Mouse (Mus musculus) limb, embryonic 13.5 days (tissue): ENCODE results near the gene Wdr59. TPM values are rescaled to one million over a fixed set of nuclear protein-coding genes. Genes with fewer than 3 reads are reported as not detected.
A peak's percentile ranks its signal among the peaks of the same experiment; 100 is the strongest.

ENCODE experiments used
- ATAC-seq: fragments of 200-750 bp; cut with Nextera tagmentation; 2 replicates; pipeline ENCODE4 v1.8.0; 2017; ENCODE audit warnings: low read depth, moderate number of reproducible peaks, moderate TSS enrichment; ENCODE audit not compliant: low FRiP score
- H3K27ac ChIP-seq: fragments of 300-500 bp; sonication (generic); 2 replicates; pipeline ENCODE4 v1.5.1; 2015; ENCODE audit warnings: inconsistent platforms, mild to moderate bottlenecking, moderate library complexity
- H3K27me3 ChIP-seq: fragments of 300-500 bp; sonication (generic); 2 replicates; pipeline ENCODE4 v1.6.1; 2015; ENCODE audit warnings: mild to moderate bottlenecking, inconsistent platforms
- H3K36me3 ChIP-seq: fragments of 300-500 bp; sonication (generic); 2 replicates; pipeline ENCODE4 v1.6.1; 2015; ENCODE audit warnings: inconsistent platforms, mild to moderate bottlenecking, moderate library complexity
- H3K4me1 ChIP-seq: fragments of 300-500 bp; sonication (generic); 2 replicates; pipeline ENCODE4 v1.6.1; 2015; ENCODE audit warnings: inconsistent platforms
- H3K4me2 ChIP-seq: fragments of 300-500 bp; sonication (generic); replicated peaks from 2 replicates; pipeline ENCODE4 v1.6.1; 2015; ENCODE audit warnings: inconsistent platforms, mild to moderate bottlenecking, moderate library complexity
- H3K4me3 ChIP-seq: fragments of 300-500 bp; sonication (generic); 2 replicates; pipeline ENCODE4 v1.5.1; 2015; ENCODE audit warnings: moderate library complexity, mild to moderate bottlenecking, inconsistent platforms
- H3K9ac ChIP-seq: fragments of 300-500 bp; sonication (generic); 2 replicates; pipeline ENCODE4 v1.6.1; 2015; ENCODE audit warnings: mild to moderate bottlenecking, inconsistent platforms
- H3K9me3 ChIP-seq: fragments of 300-500 bp; sonication (generic); 2 replicates; pipeline ENCODE4 v1.6.1; 2016; ENCODE audit warnings: inconsistent platforms
- WGBS: fragments of 180-500 bp; shearing (Covaris S2); methylation state at CpG from one replicate; pipeline ENCODE4 v1.1.7; 2015; 5-methylcytosine and 5-hydroxymethylcytosine counted together
- polyA plus RNA-seq: library from polyadenylated mRNA; unstranded; fragments of >200 nt; fragmentation: Nextera tagmentation; extraction: Ambion mirVana; gene quantifications from 2 replicates; pipeline ENCODE4 v1.2.1, GENCODE M21; 2015

Wdr59 gene
- polyA plus RNA-seq, result 7.9 and 8.5 TPM in 2 replicates

DNA sequence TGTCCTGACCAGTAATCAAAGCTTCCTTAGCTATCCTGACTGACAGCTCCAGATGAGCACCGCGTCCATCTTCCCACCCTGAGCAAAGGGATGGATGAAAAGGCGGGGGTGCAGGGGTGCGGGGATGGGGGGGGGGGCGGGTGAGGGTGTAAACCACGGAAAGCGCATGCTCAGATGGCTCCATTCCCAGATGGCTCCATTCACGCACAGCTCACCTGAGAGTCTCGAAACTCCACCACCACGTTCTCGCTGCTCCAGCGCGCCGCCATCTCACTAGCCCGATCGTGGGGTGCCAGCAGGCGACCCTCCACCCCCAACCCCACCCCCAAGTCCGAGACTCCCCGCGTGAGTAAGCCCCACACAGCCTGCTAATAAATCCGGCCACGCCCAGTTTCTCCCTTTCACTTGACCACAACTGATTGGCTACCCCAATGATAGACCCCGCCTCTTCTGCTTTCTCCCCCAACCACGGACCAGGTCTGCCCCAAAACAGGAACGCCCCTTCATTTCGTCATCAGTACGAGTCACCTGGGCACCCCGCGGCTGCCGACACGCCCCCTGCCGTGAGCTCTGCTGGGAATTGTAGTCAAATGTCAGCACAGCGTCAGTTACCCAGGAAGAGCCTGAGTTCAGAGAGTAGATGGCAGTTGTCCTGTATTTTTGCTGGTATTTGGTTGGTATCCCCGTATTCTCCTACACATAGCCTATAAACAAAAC, at the start of gene Wdr59:
Wdr59 (minus strand) TSS at position 380 of the 717 bp plus-strand sequence.
- WGBS, result under 1% methylated on average over 34 of the region's 34 CpGs
- Histone ChIP-seq H3K36me3 (no peaks in the 10 kb centered on the region), H3K4me1 (peaks cover 8% of the 10 kb centered on the region), H3K4me2 (peak within 1 kb of the TSS; percentile 74), H3K9me3 (no peaks in the 10 kb centered on the region), H3K9ac (peak within 1 kb of the TSS; percentile 70), H3K27ac (no peak within 1 kb of the TSS), H3K27me3 (no peaks in the 10 kb centered on the region), H3K4me3 (peak within 1 kb of the TSS; percentile 65)
- ATAC-seq, result peak; percentile 99

DNA sequence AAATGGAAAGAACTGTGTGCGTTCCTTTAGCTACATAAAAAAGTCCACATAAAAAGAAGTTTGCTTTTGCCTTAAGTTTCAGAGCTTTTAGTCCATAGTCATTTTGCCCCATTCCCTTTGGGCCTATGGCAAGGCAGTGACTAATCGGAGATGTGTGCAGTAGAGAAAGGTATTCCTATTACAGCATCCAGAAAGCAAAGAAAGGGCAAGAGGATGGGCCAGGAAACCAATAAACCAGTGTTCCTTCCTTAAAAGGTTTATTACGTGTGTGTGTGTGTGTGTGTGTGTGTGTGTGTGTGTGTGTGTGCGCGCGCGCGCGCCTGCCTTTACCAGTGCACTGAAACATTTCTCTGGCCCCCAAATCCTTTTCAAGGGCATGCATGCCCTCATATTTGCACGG, 49.8 kb upstream of the Wdr59 start:
- H3K4me2 ChIP-seq, result no peak overlapping the region
- no peaks in the 10 kb centered on the region for H3K27me3 ChIP-seq
- no peak overlapping the region for H3K9ac ChIP-seq
- H3K4me3 ChIP-seq, result no peak overlapping the region
- H3K36me3 ChIP-seq, result no peaks in the 10 kb centered on the region; the same call in 1 of the 2 replicates
- 75% methylated on average over 10 of the region's 10 CpGs for WGBS
- ATAC-seq, result peak; percentile 36; the same call in 1 of the 2 replicates
- peaks cover 35% of the 10 kb centered on the region for H3K4me1 ChIP-seq
- no peak overlapping the region for H3K27ac ChIP-seq
- no peaks in the 10 kb centered on the region for H3K9me3 ChIP-seq

DNA sequence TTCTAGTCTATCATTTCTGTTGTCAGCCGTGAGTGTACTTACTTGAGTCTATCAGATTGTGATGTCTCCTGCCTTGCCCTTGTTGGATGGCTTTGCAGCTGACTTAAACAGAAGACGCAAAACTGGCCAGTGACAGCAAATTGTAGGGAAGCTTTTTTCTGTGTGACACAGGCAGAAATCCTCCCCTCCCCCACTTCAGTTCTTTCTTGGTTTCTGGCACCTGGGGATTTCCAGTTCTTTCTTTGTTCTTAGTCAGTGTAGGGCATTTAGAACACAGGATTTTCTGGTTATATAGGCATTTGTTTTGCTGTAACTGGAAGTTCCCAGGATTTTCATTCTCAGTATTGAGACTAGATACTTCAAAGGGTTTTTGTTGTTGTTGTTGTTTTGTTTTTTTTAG, 48.5 kb upstream of the Wdr59 start:
- Histone ChIP-seq H3K27ac (no peak overlapping the region), H3K9me3 (no peaks in the 10 kb centered on the region), H3K36me3 (no peaks in the 10 kb centered on the region), H3K9ac (no peak overlapping the region), H3K4me3 (no peak overlapping the region), H3K4me1 (peaks cover 44% of the 10 kb centered on the region), H3K27me3 (no peaks in the 10 kb centered on the region), H3K4me2 (no peak overlapping the region)
- ATAC-seq, result no peak
- WGBS, result 82% methylated on average over 2 of the region's 2 CpGs

DNA sequence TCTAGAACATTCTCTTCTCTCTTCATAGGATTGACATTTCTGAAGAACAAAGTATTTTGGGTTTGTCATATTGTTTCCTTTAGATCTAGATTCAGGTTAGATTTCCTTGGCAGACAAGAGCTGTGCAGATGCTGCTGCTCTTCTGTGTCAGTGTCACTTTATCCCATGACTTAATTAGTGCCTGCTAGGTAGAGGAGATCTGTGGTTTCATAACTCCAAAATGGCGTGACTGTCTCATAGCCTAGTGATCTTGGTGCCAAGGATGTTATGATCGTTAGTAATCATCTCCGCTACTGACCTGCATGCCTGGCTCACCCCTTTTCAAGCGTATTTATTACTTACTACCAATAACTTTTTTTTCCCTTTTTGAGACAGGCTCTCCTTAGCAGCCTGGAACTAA, 48.0 kb upstream of the Wdr59 start:
- Histone ChIP-seq H3K27me3 (no peaks in the 10 kb centered on the region), H3K4me3 (no peak overlapping the region), H3K9me3 (no peaks in the 10 kb centered on the region), H3K4me1 (peaks cover 49% of the 10 kb centered on the region), H3K36me3 (no peaks in the 10 kb centered on the region), H3K4me2 (no peak overlapping the region), H3K27ac (no peak overlapping the region), H3K9ac (no peak overlapping the region)
- ATAC-seq, result no peak
- 86% methylated on average over 4 of the region's 4 CpGs for WGBS

DNA sequence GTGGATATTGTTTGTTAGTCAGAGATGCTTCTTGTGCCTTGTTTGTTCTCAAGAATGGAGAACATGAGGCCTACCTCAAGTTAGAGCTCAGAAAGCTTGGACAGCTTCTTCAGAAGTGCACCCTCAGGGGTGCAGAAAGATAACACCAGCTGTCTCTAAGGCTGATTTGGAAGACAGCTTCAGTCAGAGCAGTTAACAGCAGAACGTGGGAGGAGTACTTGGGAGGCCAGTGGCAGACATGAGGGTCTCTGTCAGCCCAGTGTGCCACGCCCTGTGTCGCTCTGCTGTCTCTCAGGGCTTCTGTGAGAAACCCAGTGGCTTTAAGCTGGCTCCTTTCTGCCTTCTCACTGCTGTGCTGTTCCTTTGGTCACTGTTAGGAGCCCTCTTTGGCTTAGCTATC, 46.1 kb upstream of the Wdr59 start:
- no peak for ATAC-seq
- Histone ChIP-seq H3K36me3 (no peaks in the 10 kb centered on the region), H3K9ac (no peak overlapping the region), H3K27me3 (no peaks in the 10 kb centered on the region), H3K4me1 (peaks cover 43% of the 10 kb centered on the region), H3K4me3 (no peak overlapping the region), H3K4me2 (no peak overlapping the region), H3K27ac (no peak overlapping the region), H3K9me3 (no peaks in the 10 kb centered on the region)
- whole genome bisulfite sequencing, result 55% methylated on average over 3 of the region's 3 CpGs

DNA sequence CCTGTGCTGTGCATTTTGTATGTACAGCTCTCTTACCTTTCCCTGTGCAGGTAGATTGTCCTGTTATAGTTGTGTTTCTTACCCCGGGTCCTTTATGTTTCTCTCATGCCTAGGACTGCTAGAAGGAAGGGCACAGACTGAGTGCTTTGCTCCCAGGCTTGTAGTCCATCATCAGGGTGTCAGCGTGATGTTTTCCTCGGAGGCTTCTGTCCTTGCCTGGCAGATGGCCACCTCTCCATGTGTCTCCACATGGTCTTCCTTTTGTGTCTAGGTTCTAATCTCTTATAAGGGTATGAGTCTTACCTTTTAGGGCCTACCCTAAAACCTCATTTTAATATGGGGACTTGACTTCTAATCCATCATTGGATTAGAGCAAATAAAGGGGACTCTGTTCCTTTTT, 45.7 kb upstream of the Wdr59 start:
- no peak overlapping the region for H3K4me3 ChIP-seq
- H3K27ac ChIP-seq, result no peak overlapping the region
- no peak overlapping the region for H3K9ac ChIP-seq
- ATAC-seq, result no peak
- H3K9me3 ChIP-seq, result no peaks in the 10 kb centered on the region
- peaks cover 43% of the 10 kb centered on the region for H3K4me1 ChIP-seq
- no peaks in the 10 kb centered on the region for H3K27me3 ChIP-seq
- no peak overlapping the region for H3K4me2 ChIP-seq
- 49% methylated on average over 3 of the region's 3 CpGs for WGBS
- no peaks in the 10 kb centered on the region for H3K36me3 ChIP-seq

DNA sequence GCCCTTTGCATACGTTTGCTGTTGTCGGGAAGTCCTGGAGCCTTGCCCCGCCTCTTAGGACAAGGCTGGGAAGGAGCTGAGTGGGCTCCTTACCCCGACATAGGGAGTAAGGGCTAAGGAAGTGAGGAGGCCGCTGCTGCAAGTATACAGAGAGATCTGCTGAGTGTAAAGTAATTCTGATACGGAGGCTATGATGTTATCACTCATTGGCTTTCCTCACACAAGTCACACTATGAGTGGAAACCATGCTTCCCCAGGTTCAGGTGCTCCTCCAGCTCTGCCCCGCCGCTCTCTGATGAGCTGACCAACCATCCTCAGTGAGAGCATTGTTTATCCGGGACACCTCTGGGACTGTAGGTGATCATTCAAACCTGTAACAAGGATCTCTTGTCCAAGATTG, 44.4 kb upstream of the Wdr59 start:
- Histone ChIP-seq H3K9ac (no peak overlapping the region), H3K36me3 (no peaks in the 10 kb centered on the region; the same call in 1 of the 2 replicates), H3K4me2 (no peak overlapping the region), H3K27me3 (no peaks in the 10 kb centered on the region), H3K4me3 (no peak overlapping the region), H3K9me3 (no peaks in the 10 kb centered on the region), H3K4me1 (peaks cover 35% of the 10 kb centered on the region), H3K27ac (no peak overlapping the region)
- 67% methylated on average over 9 of the region's 9 CpGs for WGBS
- ATAC-seq, result no peak

DNA sequence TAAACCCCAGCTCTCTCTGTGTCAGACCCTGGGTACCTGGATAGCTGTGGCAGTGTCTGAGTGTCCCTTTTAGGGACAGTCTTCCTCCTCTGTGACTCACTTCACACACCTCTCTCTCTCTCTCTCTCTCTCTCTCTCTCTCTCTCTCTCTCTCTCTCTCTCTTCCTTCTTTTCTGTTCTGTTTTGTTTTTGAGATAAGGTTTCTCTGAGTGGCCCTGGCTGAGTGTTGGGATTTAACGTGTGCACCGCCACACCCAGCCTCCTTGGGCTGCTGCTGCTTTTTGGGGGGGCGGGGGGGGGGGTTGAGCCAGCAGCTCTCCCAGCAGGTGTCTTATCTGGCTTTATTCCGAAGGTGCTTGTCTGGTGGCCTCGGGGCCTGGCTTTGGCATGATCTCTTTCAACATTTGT, 43.9 kb upstream of the Wdr59 start:
- Histone ChIP-seq H3K36me3 (no peaks in the 10 kb centered on the region; the same call in 1 of the 2 replicates), H3K9me3 (no peaks in the 10 kb centered on the region), H3K27ac (no peak overlapping the region), H3K4me1 (peaks cover 35% of the 10 kb centered on the region), H3K4me2 (no peak overlapping the region), H3K27me3 (no peaks in the 10 kb centered on the region), H3K9ac (no peak overlapping the region), H3K4me3 (no peak overlapping the region)
- WGBS, result 33% methylated on average over 5 of the region's 5 CpGs
- no peak for ATAC-seq

DNA sequence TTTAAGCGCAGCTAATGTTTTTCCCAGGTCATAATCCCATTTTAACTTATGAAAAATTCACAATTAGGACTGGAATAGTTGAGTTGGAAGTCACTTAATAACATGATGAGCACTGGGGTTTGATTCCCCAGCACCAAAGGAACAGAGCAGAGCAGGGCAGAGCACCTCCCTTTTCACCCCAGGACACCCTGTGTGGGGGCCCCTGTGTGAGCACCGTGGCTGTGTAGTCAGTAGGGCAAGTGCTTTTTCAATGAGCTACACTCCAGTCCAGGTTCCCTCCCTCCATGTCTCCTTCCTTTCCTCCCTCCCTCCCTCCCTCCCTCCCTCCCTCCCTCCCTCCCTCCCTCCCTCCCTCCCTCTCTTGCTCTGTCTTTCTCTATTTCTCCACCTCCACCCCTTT, 42.2 kb upstream of the Wdr59 start:
- Histone ChIP-seq H3K9ac (no peak overlapping the region), H3K27me3 (no peaks in the 10 kb centered on the region), H3K4me2 (no peak overlapping the region), H3K36me3 (no peaks in the 10 kb centered on the region; the same call in 1 of the 2 replicates), H3K27ac (no peak overlapping the region), H3K4me1 (peaks cover 38% of the 10 kb centered on the region), H3K9me3 (no peaks in the 10 kb centered on the region), H3K4me3 (no peak overlapping the region)
- WGBS, result 86% methylated on average over 2 of the region's 2 CpGs
- ATAC-seq, result no peak

DNA sequence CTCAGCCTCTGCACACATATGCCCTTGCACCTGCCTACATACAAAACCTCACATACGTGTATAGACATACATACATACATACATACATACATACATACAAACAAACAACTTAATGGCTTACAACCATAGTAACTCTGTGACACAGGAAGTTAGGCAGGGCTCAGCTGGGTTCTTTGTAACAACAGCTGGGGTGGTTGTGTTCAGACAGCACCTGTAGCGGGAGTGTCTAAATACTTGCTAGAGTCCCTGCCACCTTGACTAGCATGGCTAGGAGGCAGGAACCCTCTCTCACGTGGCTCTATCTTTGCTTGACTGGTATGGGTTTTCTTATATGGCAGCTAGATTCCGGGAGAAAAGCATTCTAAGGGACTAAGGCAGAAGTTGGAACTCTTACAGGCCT, 41.8 kb upstream of the Wdr59 start:
- no peaks in the 10 kb centered on the region for H3K9me3 ChIP-seq
- 91% methylated on average over 4 of the region's 4 CpGs for WGBS
- no peak overlapping the region for H3K4me2 ChIP-seq
- no peak overlapping the region for H3K4me3 ChIP-seq
- H3K36me3 ChIP-seq, result no peaks in the 10 kb centered on the region; the same call in 1 of the 2 replicates
- peaks cover 40% of the 10 kb centered on the region for H3K4me1 ChIP-seq
- no peak for ATAC-seq
- no peaks in the 10 kb centered on the region for H3K27me3 ChIP-seq
- no peak overlapping the region for H3K9ac ChIP-seq
- H3K27ac ChIP-seq, result no peak overlapping the region

DNA sequence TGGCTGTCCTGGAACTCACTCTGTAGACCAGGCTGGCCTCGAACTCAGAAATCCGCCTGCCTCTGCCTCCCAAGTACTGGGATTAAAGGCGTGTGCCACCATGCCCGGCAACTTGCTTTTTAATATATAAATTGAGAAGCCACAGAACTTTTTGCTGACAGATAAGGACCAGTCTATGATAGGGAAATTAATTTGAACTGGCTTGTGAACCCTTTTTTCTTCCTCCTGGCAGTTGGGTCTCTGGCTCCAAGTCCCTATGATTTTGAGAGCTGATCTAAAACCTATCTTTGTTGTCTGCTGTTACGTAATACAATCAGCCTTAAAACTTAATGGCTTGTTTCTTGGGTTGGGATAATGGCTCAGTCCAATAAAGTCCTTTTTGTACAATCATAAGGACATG, 41.2 kb upstream of the Wdr59 start:
- Histone ChIP-seq H3K27me3 (no peaks in the 10 kb centered on the region), H3K36me3 (no peaks in the 10 kb centered on the region; the same call in 1 of the 2 replicates), H3K4me2 (no peak overlapping the region), H3K27ac (no peak overlapping the region), H3K9me3 (no peaks in the 10 kb centered on the region), H3K4me3 (no peak overlapping the region), H3K9ac (no peak overlapping the region), H3K4me1 (peaks cover 40% of the 10 kb centered on the region)
- WGBS, result 99% methylated on average over 5 of the region's 5 CpGs
- ATAC-seq, result no peak

DNA sequence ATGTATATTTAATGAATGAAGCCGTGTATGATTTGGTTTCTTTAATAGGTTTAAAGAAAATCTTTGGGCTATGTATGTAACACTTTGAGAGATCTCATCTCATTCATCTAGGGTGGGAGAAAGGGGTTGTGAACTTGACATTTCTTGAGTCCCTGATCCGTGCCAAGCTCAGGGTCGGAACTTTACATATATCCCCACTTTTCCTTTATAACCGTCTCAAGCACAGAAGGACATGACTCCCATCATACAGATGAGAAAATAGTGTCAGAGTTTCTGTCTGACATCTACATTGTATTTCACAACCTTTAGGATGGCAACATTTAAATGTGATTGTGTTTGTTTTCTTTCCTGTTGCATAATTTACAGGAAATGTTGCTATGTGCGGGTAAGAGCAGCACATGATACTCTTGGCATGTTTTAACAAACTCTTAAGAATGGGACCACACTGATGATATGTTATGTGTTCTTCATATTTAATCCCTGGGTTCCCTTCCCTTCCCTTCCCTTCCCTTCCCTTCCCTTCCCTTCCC, 40.4 kb upstream of the Wdr59 start:
- H3K9me3 ChIP-seq, result no peaks in the 10 kb centered on the region
- no peak overlapping the region for H3K4me3 ChIP-seq
- no peak overlapping the region for H3K9ac ChIP-seq
- WGBS, result 93% methylated on average over 5 of the region's 5 CpGs
- no peak overlapping the region for H3K4me2 ChIP-seq
- H3K4me1 ChIP-seq, result peaks cover 38% of the 10 kb centered on the region
- ATAC-seq, result no peak
- no peak overlapping the region for H3K27ac ChIP-seq
- H3K36me3 ChIP-seq, result no peaks in the 10 kb centered on the region; the same call in 1 of the 2 replicates
- H3K27me3 ChIP-seq, result no peaks in the 10 kb centered on the region

DNA sequence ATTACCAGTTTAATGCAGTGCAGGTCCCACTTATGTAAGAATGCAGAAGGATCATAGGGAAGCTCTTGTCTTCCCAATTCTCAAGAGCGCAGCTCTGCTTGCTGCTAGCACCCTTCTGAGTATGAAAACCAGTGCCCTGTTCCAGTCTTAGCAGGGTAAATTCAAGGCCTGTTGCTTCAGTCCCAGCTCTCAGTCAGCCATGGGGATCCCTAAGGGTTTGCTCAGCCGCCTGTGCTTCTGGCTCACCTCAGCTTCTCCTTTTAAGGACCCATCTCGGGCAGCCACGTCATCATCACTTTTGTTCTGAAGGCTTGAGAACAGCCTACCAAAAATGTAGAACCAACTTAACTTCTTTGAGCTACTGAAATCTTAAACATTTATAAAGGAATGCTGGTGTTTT, 39.9 kb upstream of the Wdr59 start:
- no peak overlapping the region for H3K4me3 ChIP-seq
- no peaks in the 10 kb centered on the region; the same call in 1 of the 2 replicates for H3K36me3 ChIP-seq
- H3K9me3 ChIP-seq, result no peaks in the 10 kb centered on the region
- H3K27me3 ChIP-seq, result no peaks in the 10 kb centered on the region
- H3K4me2 ChIP-seq, result no peak overlapping the region
- no peak for ATAC-seq
- H3K27ac ChIP-seq, result no peak overlapping the region
- H3K9ac ChIP-seq, result no peak overlapping the region
- peaks cover 39% of the 10 kb centered on the region for H3K4me1 ChIP-seq
- 89% methylated on average over 4 of the region's 4 CpGs for WGBS
